Mouse (Mus musculus): ENCODE measurements at regions not wholly inside any gene's neighbourhood (a gene's known extent, or its start where the extent isn't known, plus 50 kb on each side); places are given as distances from the start of the nearest gene placed in this dataset.

GRCm38 (mm10) chr14:37296531-37296930 is 161.5 kb upstream of the Ghitm start:
- TF ChIP-seq POLR2A (IDR thresholded peaks at IDR 0.05; ENCODE audit: low read depth, low read length) (no peak), CTCF (conservative IDR thresholded peaks at IDR 0.05; ENCODE audit: insufficient read depth, insufficient read length, low read depth, low read length) (no peak)
- Histone ChIP-seq H3K4me3 (ENCODE audit: insufficient read depth, low read depth, low read length) (no peak overlapping the region), H3K27me3 (replicated peaks; ENCODE audit: control insufficient read depth, insufficient read depth, low read length) (no peaks in the 10 kb centered on the region), H3K4me1 (ENCODE audit: control insufficient read depth, insufficient read depth, low read length) (no peaks in the 10 kb centered on the region), H3K36me3 (ENCODE audit: control insufficient read depth, insufficient read depth, low read length) (no peaks in the 10 kb centered on the region), H3K27ac (ENCODE audit: insufficient read depth, low read depth, low read length) (no peak overlapping the region)
- DNase-seq = peak; percentile 8
- WGBS = 36% methylated on average over 1 of the region's 1 CpGs

- H3K36me3 ChIP-seq (ENCODE audit: control insufficient read depth, insufficient read depth, low read length) = no peaks in the 10 kb centered on the region
- no peak overlapping the region for H3K4me3 ChIP-seq (ENCODE audit: insufficient read depth, low read depth, low read length)
- DNase-seq = peak; percentile 51
- no peaks in the 10 kb centered on the region for H3K4me1 ChIP-seq (ENCODE audit: control insufficient read depth, insufficient read depth, low read length)
- no peaks in the 10 kb centered on the region for H3K27me3 ChIP-seq (replicated peaks; ENCODE audit: control insufficient read depth, insufficient read depth, low read length)
- WGBS = 35% methylated on average over 4 of the region's 4 CpGs
- no peak for TF ChIP-seq POLR2A (IDR thresholded peaks at IDR 0.05; ENCODE audit: low read depth, low read length)
- no peak for TF ChIP-seq CTCF (conservative IDR thresholded peaks at IDR 0.05; ENCODE audit: insufficient read depth, insufficient read length, low read depth, low read length)
- no peak overlapping the region for H3K27ac ChIP-seq (ENCODE audit: insufficient read depth, low read depth, low read length)
These were observed 157.2 kb upstream of the Ghitm start for GRCm38 (mm10) chr14:37292084-37292860.

GRCm38 (mm10) chr14:37284391-37284790 is 149.3 kb upstream of the Ghitm start:
- peak; percentile 55 for DNase-seq
- Histone ChIP-seq H3K36me3 (ENCODE audit: control insufficient read depth, insufficient read depth, low read length) (no peaks in the 10 kb centered on the region), H3K4me3 (ENCODE audit: insufficient read depth, low read depth, low read length) (no peak overlapping the region), H3K27me3 (replicated peaks; ENCODE audit: control insufficient read depth, insufficient read depth, low read length) (no peaks in the 10 kb centered on the region), H3K27ac (ENCODE audit: insufficient read depth, low read depth, low read length) (no peak overlapping the region), H3K4me1 (ENCODE audit: control insufficient read depth, insufficient read depth, low read length) (no peaks in the 10 kb centered on the region)
- no peak for TF ChIP-seq POLR2A (IDR thresholded peaks at IDR 0.05; ENCODE audit: low read depth, low read length)
- TF ChIP-seq CTCF (conservative IDR thresholded peaks at IDR 0.05; ENCODE audit: insufficient read depth, insufficient read length, low read depth, low read length) = no peak
- 15% methylated on average over 5 of the region's 5 CpGs for WGBS

- Histone ChIP-seq H3K36me3 (ENCODE audit: control insufficient read depth, insufficient read depth, low read length) (no peaks in the 10 kb centered on the region), H3K27ac (ENCODE audit: insufficient read depth, low read depth, low read length) (no peak overlapping the region), H3K4me3 (ENCODE audit: insufficient read depth, low read depth, low read length) (no peak overlapping the region), H3K4me1 (ENCODE audit: control insufficient read depth, insufficient read depth, low read length) (no peaks in the 10 kb centered on the region), H3K27me3 (replicated peaks; ENCODE audit: control insufficient read depth, insufficient read depth, low read length) (no peaks in the 10 kb centered on the region)
- TF ChIP-seq CTCF (conservative IDR thresholded peaks at IDR 0.05; ENCODE audit: insufficient read depth, insufficient read length, low read depth, low read length) = no peak
- TF ChIP-seq POLR2A (IDR thresholded peaks at IDR 0.05; ENCODE audit: low read depth, low read length) = no peak
- 64% methylated on average over 2 of the region's 2 CpGs for WGBS
- no peak for DNase-seq
These were observed 144.3 kb upstream of the Ghitm start for GRCm38 (mm10) chr14:37279356-37279755.

GRCm38 (mm10) chr14:37276728-37277695 is 141.9 kb upstream of the Ghitm start:
- 53% methylated on average over 7 of the region's 7 CpGs for WGBS
- Histone ChIP-seq H3K27ac (ENCODE audit: insufficient read depth, low read depth, low read length) (no peak overlapping the region), H3K27me3 (replicated peaks; ENCODE audit: control insufficient read depth, insufficient read depth, low read length) (no peaks in the 10 kb centered on the region), H3K4me3 (ENCODE audit: insufficient read depth, low read depth, low read length) (no peak overlapping the region), H3K4me1 (ENCODE audit: control insufficient read depth, insufficient read depth, low read length) (no peaks in the 10 kb centered on the region), H3K36me3 (ENCODE audit: control insufficient read depth, insufficient read depth, low read length) (no peaks in the 10 kb centered on the region)
- DNase-seq = peak; percentile 41
- TF ChIP-seq CTCF (conservative IDR thresholded peaks at IDR 0.05; ENCODE audit: insufficient read depth, insufficient read length, low read depth, low read length) (peak; percentile 31), POLR2A (IDR thresholded peaks at IDR 0.05; ENCODE audit: low read depth, low read length) (no peak)

GRCm38 (mm10) chr14:37272063-37272462 is 137.0 kb upstream of the Ghitm start:
- DNase-seq = no peak
- TF ChIP-seq CTCF (conservative IDR thresholded peaks at IDR 0.05; ENCODE audit: insufficient read depth, insufficient read length, low read depth, low read length) = no peak
- no peak for TF ChIP-seq POLR2A (IDR thresholded peaks at IDR 0.05; ENCODE audit: low read depth, low read length)
- Histone ChIP-seq H3K4me3 (ENCODE audit: insufficient read depth, low read depth, low read length) (no peak overlapping the region), H3K27ac (ENCODE audit: insufficient read depth, low read depth, low read length) (no peak overlapping the region), H3K4me1 (ENCODE audit: control insufficient read depth, insufficient read depth, low read length) (no peaks in the 10 kb centered on the region), H3K36me3 (ENCODE audit: control insufficient read depth, insufficient read depth, low read length) (no peaks in the 10 kb centered on the region), H3K27me3 (replicated peaks; ENCODE audit: control insufficient read depth, insufficient read depth, low read length) (no peaks in the 10 kb centered on the region)
- 84% methylated on average over 2 of the region's 2 CpGs for WGBS

Measured in kidney, adult 2 months (tissue).